Mouse (Mus musculus): ENCODE data around the gene Trim7. TPM values are rescaled to one million over a fixed set of nuclear protein-coding genes. Genes with fewer than 3 reads are reported as not detected.

Gene Trim7
- total RNA-seq, 2 experiments from 2014 or later, result 9.4 to 12.4 TPM

- no peak for DNase-seq
Observed at GRCm38 (mm10) chr11:48822768-48823512, 3.0 kb upstream of the Trim7 start.

GRCm38 (mm10) chr11:48823536-48823972 is 2.4 kb upstream of the Trim7 start:
- intact Hi-C loops (cut with DNase I), result loop anchor here (2.0 to 5.0 kb wide), 2 partner anchors 13 to 34 kb away; no protein-coding TSS in a partner anchor
- DNase-seq, result peak; percentile 30

More at GRCm38 (mm10) chr11:48822768-48823512, 3.0 kb upstream of the Trim7 start:
- intact Hi-C loops (cut with DNase I), result loop anchor here (2.0 to 5.0 kb wide), 2 partner anchors 14 to 34 kb away; no protein-coding TSS in a partner anchor

- intact Hi-C loops (cut with DNase I), result loop anchor here (5.0 kb wide), 1 partner anchor 33 kb away; no protein-coding TSS in a partner anchor
- no peak for DNase-seq
Observed at GRCm38 (mm10) chr11:48824311-48824830, 1.6 kb upstream of the Trim7 start.

- DNase-seq, result no peak
- intact Hi-C loops (cut with DNase I), result no loop called here
Observed at GRCm38 (mm10) chr11:48826752-48827096, 784 bp downstream of the Trim7 start.

- intact Hi-C loops (cut with DNase I), result no loop called here
- DNase-seq, result no peak
Observed at GRCm38 (mm10) chr11:48827926-48828325, 2.0 kb downstream of the Trim7 start.

GRCm38 (mm10) chr11:48830279-48830678 is 4.3 kb downstream of the Trim7 start:
- no peak for DNase-seq
- intact Hi-C loops (cut with DNase I), result no loop called here

- DNase-seq, result no peak
- intact Hi-C loops (cut with DNase I), result no loop called here
Observed at GRCm38 (mm10) chr11:48831273-48831672, 5.3 kb downstream of the Trim7 start.

GRCm38 (mm10) chr11:48833078-48833730 is 7.3 kb downstream of the Trim7 start:
- intact Hi-C loops (cut with DNase I), result no loop called here
- DNase-seq, result no peak

- DNase-seq, result peak; percentile 91
- intact Hi-C loops (cut with DNase I), result no loop called here
Observed at GRCm38 (mm10) chr11:48833731-48834639, 8.0 kb downstream of the Trim7 start.

GRCm38 (mm10) chr11:48835923-48836322 is 10.0 kb downstream of the Trim7 start:
- no peak for DNase-seq
- intact Hi-C loops (cut with DNase I), result loop anchor here (2.0 kb wide), 1 partner anchor 13 kb away; no protein-coding TSS in a partner anchor

GRCm38 (mm10) chr11:48836990-48837309 is 11.0 kb downstream of the Trim7 start:
- intact Hi-C loops (cut with DNase I), result loop anchor here (2.0 kb wide), 1 partner anchor 14 kb away; no protein-coding TSS in a partner anchor
- no peak for DNase-seq

GRCm38 (mm10) chr11:48837310-48838180 is 11.6 kb downstream of the Trim7 start:
- DNase-seq, result peak; percentile 54
- intact Hi-C loops (cut with DNase I), result loop anchor here (2.0 kb wide), 1 partner anchor 15 kb away; no protein-coding TSS in a partner anchor

- no peak for DNase-seq
- intact Hi-C loops (cut with DNase I), result no loop called here
Observed at GRCm38 (mm10) chr11:48838181-48838797, 12.3 kb downstream of the Trim7 start.

- DNase-seq, result no peak
- intact Hi-C loops (cut with DNase I), result no loop called here
Observed at GRCm38 (mm10) chr11:48838879-48839680, 13.1 kb downstream of the Trim7 start.

- DNase-seq, result no peak
- intact Hi-C loops (cut with DNase I), result no loop called here
Observed at GRCm38 (mm10) chr11:48840805-48841204, 14.9 kb downstream of the Trim7 start.

GRCm38 (mm10) chr11:48841213-48841612 is 15.3 kb downstream of the Trim7 start:
- intact Hi-C loops (cut with DNase I), result no loop called here
- DNase-seq, result no peak

GRCm38 (mm10) chr11:48842378-48842792 is 16.4 kb downstream of the Trim7 start:
- DNase-seq, result no peak
- intact Hi-C loops (cut with DNase I), result no loop called here

- DNase-seq, result no peak
- intact Hi-C loops (cut with DNase I), result no loop called here
Observed at GRCm38 (mm10) chr11:48843202-48843601, 17.3 kb downstream of the Trim7 start.
